Mouse (Mus musculus) midbrain, postnatal 0 days (tissue): Measurements from ENCODE around the gene Sprr1b. TPM values are rescaled to one million over a fixed set of nuclear protein-coding genes. Genes with fewer than 3 reads are reported as not detected.

Experiments used
- ATAC-seq: fragments of 200-750 bp; cut with Nextera tagmentation; 2 replicates; pipeline ENCODE4 v1.8.0; 2017; ENCODE audit warnings: moderate number of reproducible peaks, mild to moderate bottlenecking, moderate TSS enrichment, moderate library complexity; ENCODE audit not compliant: low FRiP score
- DNase-seq: peaks from one replicate; pipeline ENCODE4 v3.0.0-alpha.2; 2015; ENCODE audit warnings: low spot score
- H3K27ac ChIP-seq: fragments of 300-500 bp; sonication (generic); 2 replicates; pipeline ENCODE4 v1.5.1; 2014; ENCODE audit warnings: low read depth, mild to moderate bottlenecking, low read length, mixed read lengths
- H3K27me3 ChIP-seq: fragments of 300-500 bp; sonication (generic); 2 replicates; pipeline ENCODE4 v1.6.1; 2014; ENCODE audit warnings: low read length, control low read depth, mixed read lengths; ENCODE audit not compliant: insufficient read depth
- H3K36me3 ChIP-seq: fragments of 300-500 bp; sonication (generic); 2 replicates; pipeline ENCODE4 v1.6.1; 2014; ENCODE audit warnings: low read length, control low read depth, mixed read lengths; ENCODE audit not compliant: insufficient read depth
- H3K4me1 ChIP-seq: fragments of 300-500 bp; sonication (generic); 2 replicates; pipeline ENCODE4 v1.6.1; 2014; ENCODE audit warnings: mild to moderate bottlenecking, control low read depth, antibody characterized with exemption, low read length, mixed read lengths; ENCODE audit not compliant: insufficient read depth
- H3K4me2 ChIP-seq: fragments of 300-500 bp; sonication (generic); 2 replicates; pipeline ENCODE4 v1.6.1; 2014; ENCODE audit warnings: low read depth, mild to moderate bottlenecking, low read length, mixed read lengths; ENCODE audit not compliant: poor library complexity, severe bottlenecking
- H3K4me3 ChIP-seq: fragments of 300-500 bp; sonication (generic); 2 replicates; pipeline ENCODE4 v1.5.1; 2014; ENCODE audit warnings: low read depth, mild to moderate bottlenecking, low read length, moderate library complexity
- H3K9ac ChIP-seq: fragments of 300-500 bp; sonication (generic); replicated peaks from 2 replicates; pipeline ENCODE4 v1.6.1; 2014; ENCODE audit warnings: mild to moderate bottlenecking, low read length, moderate library complexity, mixed read lengths; ENCODE audit not compliant: poor library complexity, severe bottlenecking
- H3K9me3 ChIP-seq: fragments of 300-500 bp; sonication (generic); 2 replicates; pipeline ENCODE4 v1.6.1; 2016; ENCODE audit warnings: low read length, control low read depth
- CTCF ChIP-seq: IDR thresholded peaks from 2 replicates; pipeline ENCODE4 v1.5.1; 2016; ENCODE audit warnings: antibody characterized with exemption, mild to moderate bottlenecking
- WGBS: fragments of 180-500 bp; shearing (Covaris S2); extraction: QIAGEN DNeasy Blood & Tissue Kit; methylation state at CpG from one replicate; pipeline ENCODE4 v1.1.7; 2014; 5-methylcytosine and 5-hydroxymethylcytosine counted together
- polyA plus RNA-seq: library from polyadenylated mRNA; unstranded; fragments of >200 nt; fragmentation: Nextera tagmentation; extraction: Ambion mirVana; gene quantifications from 2 replicates; pipeline ENCODE4 v1.2.1, GENCODE M21; 2015
- total RNA-seq: library from RNA; depleted of rRNA; stranded (reverse); fragments of >200 nt; gene quantifications from 2 replicates; pipeline ENCODE4 v1.2.3, GENCODE M21; 2014

Gene Sprr1b
- total and polyA plus RNA-seq, 2 experiments from 2014 or later, result not detected

GRCm38 (mm10) chr3:92466576-92466975 is 28.0 kb upstream of the Sprr1b start:
- no peak overlapping the region for H3K4me3 ChIP-seq
- peak; percentile 1 for DNase-seq
- no peak overlapping the region for H3K9ac ChIP-seq
- no peak for ATAC-seq
- H3K9me3 ChIP-seq, result no peaks in the 10 kb centered on the region
- H3K27ac ChIP-seq, result no peak overlapping the region
- H3K36me3 ChIP-seq, result no peaks in the 10 kb centered on the region
- no peak for TF ChIP-seq CTCF
- no peaks in the 10 kb centered on the region for H3K27me3 ChIP-seq
- H3K4me1 ChIP-seq, result no peaks in the 10 kb centered on the region
- H3K4me2 ChIP-seq, result no peak overlapping the region
- WGBS, result 94% methylated on average over 1 of the region's 1 CpGs

- Histone ChIP-seq H3K36me3 (no peaks in the 10 kb centered on the region), H3K9ac (no peak within 1 kb of the TSS), H3K4me2 (no peak within 1 kb of the TSS), H3K4me3 (no peak within 1 kb of the TSS), H3K27ac (no peak within 1 kb of the TSS), H3K4me1 (no peaks in the 10 kb centered on the region), H3K27me3 (no peaks in the 10 kb centered on the region), H3K9me3 (no peaks in the 10 kb centered on the region)
- no peak for DNase-seq
- WGBS, result 79% methylated on average over 2 of the region's 2 CpGs
- no peak for TF ChIP-seq CTCF
- no peak for ATAC-seq
Measured at GRCm38 (mm10) chr3:92458620-92459019, 20.0 kb upstream of the Sprr1b start, which contains the start of gene Sprr3. TSS of gene Sprr3 (minus strand) at chr3:92458720.

- H3K9ac ChIP-seq, result no peak overlapping the region
- no peak overlapping the region for H3K4me3 ChIP-seq
- DNase-seq (no peak), ATAC-seq (no peak)
- no peaks in the 10 kb centered on the region for H3K4me1 ChIP-seq
- H3K27me3 ChIP-seq, result no peaks in the 10 kb centered on the region
- 85% methylated on average over 5 of the region's 5 CpGs for WGBS
- H3K27ac ChIP-seq, result no peak overlapping the region
- H3K9me3 ChIP-seq, result no peaks in the 10 kb centered on the region
- no peak overlapping the region for H3K4me2 ChIP-seq
- no peaks in the 10 kb centered on the region for H3K36me3 ChIP-seq
- TF ChIP-seq CTCF, result no peak
Measured at GRCm38 (mm10) chr3:92455151-92455550, 16.6 kb upstream of the Sprr1b start.

- Histone ChIP-seq H3K4me3 (no peak overlapping the region), H3K4me1 (no peaks in the 10 kb centered on the region), H3K27ac (no peak overlapping the region), H3K9me3 (no peaks in the 10 kb centered on the region), H3K4me2 (no peak overlapping the region), H3K36me3 (no peaks in the 10 kb centered on the region), H3K9ac (no peak overlapping the region), H3K27me3 (no peaks in the 10 kb centered on the region)
- DNase-seq (no peak), ATAC-seq (no peak)
- WGBS, result 90% methylated on average over 3 of the region's 3 CpGs
- no peak for TF ChIP-seq CTCF
Measured at GRCm38 (mm10) chr3:92440177-92440576, 1.6 kb upstream of the Sprr1b start.

GRCm38 (mm10) chr3:92432282-92432681 is 6.3 kb downstream of the Sprr1b start, which contains the start of gene Sprr2k:
TSS of gene Sprr2k (plus strand) at chr3:92432582.
- WGBS, result 93% methylated on average over 2 of the region's 2 CpGs

GRCm38 (mm10) chr3:92429323-92429722 is 9.3 kb downstream of the Sprr1b start, which contains the start of gene Gm9774:
TSS of gene Gm9774 (minus strand) at chr3:92429423.
- Histone ChIP-seq H3K4me2 (no peak within 1 kb of the TSS), H3K4me1 (no peaks in the 10 kb centered on the region), H3K4me3 (no peak within 1 kb of the TSS), H3K9me3 (no peaks in the 10 kb centered on the region), H3K9ac (no peak within 1 kb of the TSS), H3K27me3 (no peaks in the 10 kb centered on the region), H3K36me3 (no peaks in the 10 kb centered on the region), H3K27ac (no peak within 1 kb of the TSS)
- 93% methylated on average over 6 of the region's 6 CpGs for whole genome bisulfite sequencing
- TF ChIP-seq CTCF, result no peak
- no peak for DNase-seq
- ATAC-seq, result no peak

More at GRCm38 (mm10) chr3:92432282-92432681, 6.3 kb downstream of the Sprr1b start, which contains the start of gene Sprr2k:
- no peak within 1 kb of the TSS for H3K27ac ChIP-seq
- H3K9me3 ChIP-seq, result no peaks in the 10 kb centered on the region
- TF ChIP-seq CTCF, result no peak
- H3K4me2 ChIP-seq, result no peak within 1 kb of the TSS
- DNase-seq, result no peak
- no peak within 1 kb of the TSS for H3K9ac ChIP-seq
- H3K27me3 ChIP-seq, result no peaks in the 10 kb centered on the region
- no peaks in the 10 kb centered on the region for H3K4me1 ChIP-seq
- ATAC-seq, result no peak
- no peak within 1 kb of the TSS for H3K4me3 ChIP-seq
- H3K36me3 ChIP-seq, result no peaks in the 10 kb centered on the region
